Mouse (Mus musculus) testis, postnatal 14 days (tissue): ENCODE results near the gene Ptpra.
"Not testable (repeated sequence)": the region's sequence is repeated elsewhere in the genome, so short reads cannot be mapped to it uniquely, and the experiment has no call there.

Experiments
- DNase-seq: peaks from one replicate; pipeline ENCODE4 v3.0.0; 2021; ENCODE audit warnings: low spot score

The Ptpra gene

DNA sequence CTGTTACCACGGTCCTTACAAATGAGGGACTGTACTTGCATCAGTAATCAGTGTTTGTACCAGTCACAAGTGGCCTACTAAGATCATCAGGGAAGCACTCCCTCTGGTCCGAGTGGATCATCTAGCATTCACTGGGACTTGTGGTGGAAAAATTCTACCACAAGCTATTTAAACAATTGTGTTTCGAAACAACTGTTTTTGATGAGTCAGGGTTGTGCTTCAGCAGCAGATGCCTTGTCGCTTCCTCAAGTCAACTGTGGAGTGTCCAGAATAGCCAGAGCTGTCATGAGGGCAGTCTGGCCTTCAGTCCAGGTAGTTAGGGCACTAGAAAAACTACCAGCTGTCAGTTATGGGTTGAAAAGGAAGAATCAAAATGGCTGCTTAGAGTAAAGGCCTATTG, 38.5 kb downstream of the Ptpra start:
- DNase-seq, result no peak

- DNase-seq, result no peak
Measured at GRCm38 (mm10) chr2:130491162-130491561, 41.1 kb downstream of the Ptpra start.

GRCm38 (mm10) chr2:130491587-130491986, 41.5 kb downstream of the Ptpra start:
- no peak for DNase-seq

DNA sequence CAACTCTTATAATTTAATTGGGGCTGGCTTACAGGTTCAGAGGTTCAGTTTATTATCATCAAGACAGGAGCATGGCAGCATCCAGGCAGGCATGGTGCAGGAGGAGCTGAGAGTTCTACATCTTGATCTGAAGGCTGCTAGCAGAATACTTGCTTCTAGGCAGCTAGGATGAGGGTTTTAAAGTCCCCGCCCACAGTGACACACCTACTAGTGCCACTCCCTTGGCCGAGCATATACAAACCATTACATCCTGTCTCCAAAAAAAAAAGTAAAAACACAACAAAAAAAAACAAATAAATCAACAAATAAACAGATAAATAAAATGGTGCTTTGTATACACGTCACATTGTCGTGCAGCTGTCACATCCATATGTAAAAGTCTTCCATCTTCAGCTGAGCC, 45.0 kb downstream of the Ptpra start:
- not testable (repeated sequence) for DNase-seq

- DNase-seq, result no peak
Measured at GRCm38 (mm10) chr2:130496037-130496436, 46.0 kb downstream of the Ptpra start.

DNA sequence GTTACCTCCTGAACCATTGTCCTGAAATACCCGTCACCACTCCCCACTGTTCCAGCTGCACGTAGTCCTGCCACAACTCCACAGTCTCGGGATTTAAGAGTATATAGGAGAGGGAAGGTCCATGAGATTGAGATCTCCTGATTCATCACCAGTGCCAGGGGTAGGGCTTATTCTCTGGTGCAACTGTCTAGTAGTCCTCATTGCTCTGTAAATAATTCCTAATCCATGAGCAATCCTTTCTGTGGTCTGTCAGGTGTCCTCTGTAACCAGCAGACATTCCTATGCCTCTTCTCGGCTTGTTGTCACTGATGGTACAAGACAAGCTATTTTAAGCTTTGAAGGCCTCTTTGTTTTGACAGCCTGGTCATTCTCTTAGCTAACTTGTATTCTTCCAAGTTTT, 46.9 kb downstream of the Ptpra start:
- no peak for DNase-seq

DNA sequence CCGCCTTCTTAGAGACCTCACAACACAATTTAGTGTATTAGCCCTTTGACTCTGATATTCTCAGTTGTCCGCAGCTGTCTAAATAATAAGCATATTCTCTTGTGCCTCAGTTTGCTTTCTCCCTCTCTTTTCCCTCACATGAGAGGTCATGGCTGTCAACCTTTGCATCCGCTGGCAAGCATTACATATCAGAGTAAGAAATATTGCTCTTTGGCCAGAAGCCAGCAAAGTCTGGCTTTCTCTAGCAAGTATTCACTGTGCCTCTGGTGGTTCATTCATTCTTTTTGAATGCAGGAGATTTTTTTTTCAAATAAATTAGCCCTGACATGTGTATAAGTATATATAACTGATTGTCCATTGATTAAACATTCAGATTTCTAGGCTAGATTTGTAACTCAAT, 49.5 kb downstream of the Ptpra start:
- no peak for DNase-seq

- no peak for DNase-seq
Measured at GRCm38 (mm10) chr2:130501556-130501955, 51.5 kb downstream of the Ptpra start.

DNA sequence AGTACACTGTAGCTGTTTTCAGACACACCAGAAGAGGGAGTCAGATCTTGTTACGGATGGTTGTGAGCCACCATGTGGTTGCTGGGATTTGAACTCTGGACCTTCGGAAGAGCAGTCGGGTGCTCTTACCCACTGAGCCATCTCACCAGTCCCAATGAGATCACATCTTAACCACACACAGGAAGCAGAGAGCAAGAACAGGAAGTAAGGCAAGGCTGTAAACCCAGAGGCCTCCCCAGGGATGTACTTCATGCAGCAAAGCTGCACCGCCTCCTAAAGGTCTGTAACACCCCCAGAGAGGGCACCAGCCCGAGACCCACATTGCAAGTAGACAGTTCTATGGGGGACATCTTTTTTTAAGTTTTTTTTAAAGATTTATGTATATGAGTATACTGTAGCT, 61.5 kb downstream of the Ptpra start:
- not testable (repeated sequence) for DNase-seq

DNA sequence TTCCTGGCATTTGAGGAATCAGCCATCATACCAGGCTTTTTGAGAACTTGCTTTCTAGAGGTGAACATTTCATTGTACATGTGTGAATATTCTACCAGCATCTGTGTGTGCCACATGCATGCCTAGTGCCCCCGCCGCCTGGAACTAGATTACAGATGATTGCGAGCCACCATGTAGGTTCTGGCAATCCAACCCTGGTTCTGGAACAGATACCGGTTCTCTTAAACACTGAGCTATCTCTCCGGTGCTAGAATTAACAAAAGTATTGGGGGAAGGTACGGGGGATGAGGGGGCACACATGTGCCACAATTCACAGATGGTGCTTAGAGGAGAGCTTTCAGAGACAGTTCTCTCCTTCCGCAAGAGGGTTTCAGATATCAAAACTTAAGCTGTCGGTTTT, 63.8 kb downstream of the Ptpra start:
- no peak for DNase-seq

DNA sequence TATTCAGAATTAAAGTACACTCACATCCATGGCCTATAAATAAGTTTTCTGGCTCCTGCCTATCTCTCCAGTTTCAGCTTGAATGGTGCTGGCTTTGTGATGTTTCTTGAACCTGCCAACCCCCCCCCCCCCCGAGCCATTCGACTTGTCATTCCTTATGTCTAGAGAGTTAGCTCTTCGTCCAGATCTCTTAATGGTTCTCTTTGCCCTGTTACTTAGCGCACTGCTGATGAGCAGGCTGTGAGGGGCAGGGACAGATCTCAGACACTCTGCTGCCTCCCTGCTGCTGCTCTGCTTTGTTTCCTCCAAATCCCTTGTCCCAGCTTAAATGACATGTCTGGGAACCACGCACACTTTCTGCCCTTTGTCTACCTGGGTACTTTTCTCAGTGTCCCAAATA, 65.7 kb downstream of the Ptpra start:
- DNase-seq, result no peak

- DNase-seq, result no peak
Measured at GRCm38 (mm10) chr2:130521927-130522326, 71.8 kb downstream of the Ptpra start.

- not testable (repeated sequence) for DNase-seq
Measured at GRCm38 (mm10) chr2:130525480-130525879, 75.4 kb downstream of the Ptpra start.

DNA sequence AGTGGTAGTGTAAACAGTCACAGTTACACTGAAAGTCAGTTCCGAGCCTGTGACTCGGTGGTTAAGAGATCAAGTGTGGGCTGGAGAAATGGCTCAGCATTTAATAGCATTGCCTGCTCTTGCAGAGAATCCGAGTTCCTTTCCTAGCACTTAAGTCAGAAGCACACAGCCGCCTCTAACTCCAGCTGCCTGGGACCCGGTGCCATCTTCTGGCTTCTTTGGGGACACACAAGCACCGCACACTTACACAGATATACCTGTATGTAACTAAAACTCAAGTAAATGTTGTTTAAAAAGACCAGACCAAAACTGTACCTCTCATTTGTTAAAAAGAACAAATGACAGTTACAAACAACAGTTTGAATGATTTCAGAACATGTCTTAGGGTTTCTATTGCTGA, 78.4 kb downstream of the Ptpra start:
- no peak for DNase-seq

GRCm38 (mm10) chr2:130529290-130529689, 79.2 kb downstream of the Ptpra start:
- no peak for DNase-seq

DNA sequence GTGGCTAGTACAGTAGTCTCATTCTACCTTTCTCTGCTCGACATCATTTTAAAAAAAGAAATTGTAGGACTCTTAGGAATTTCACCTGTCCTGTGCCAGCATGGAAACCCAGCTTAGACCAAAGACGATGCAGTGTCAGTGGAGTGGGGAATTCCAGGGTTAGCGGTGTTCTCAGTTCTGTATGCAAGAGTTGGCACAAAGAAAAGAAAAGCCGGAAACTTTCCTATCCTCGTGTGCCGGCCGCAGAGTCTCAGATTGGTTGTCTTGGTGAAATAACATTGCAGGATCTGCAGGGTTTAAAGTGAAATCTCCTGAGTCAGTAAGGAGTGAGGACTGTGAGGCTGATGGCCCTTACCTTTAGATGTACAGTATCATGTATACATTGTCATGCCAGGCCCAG, 79.8 kb downstream of the Ptpra start:
- DNase-seq, result no peak

DNA sequence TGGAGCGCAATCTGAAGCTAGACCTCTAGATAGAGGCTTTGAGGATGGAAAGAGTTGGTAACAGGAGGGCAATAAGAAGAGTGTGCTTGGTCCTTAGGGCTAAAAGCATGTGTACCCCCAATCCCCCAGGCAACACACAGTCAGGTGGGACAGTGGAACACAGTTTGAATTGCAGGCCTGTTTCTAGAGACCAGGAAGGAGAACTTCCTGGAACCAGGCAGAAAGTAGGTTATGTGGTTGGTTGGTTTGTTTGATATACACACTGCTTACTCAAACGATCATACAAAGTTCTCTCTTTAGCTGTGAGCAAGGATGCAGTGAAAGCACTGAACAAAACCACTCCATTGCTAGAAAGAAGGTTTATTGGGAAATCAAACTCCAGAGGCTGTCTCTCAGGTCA, 82.1 kb downstream of the Ptpra start:
- DNase-seq, result no peak

DNA sequence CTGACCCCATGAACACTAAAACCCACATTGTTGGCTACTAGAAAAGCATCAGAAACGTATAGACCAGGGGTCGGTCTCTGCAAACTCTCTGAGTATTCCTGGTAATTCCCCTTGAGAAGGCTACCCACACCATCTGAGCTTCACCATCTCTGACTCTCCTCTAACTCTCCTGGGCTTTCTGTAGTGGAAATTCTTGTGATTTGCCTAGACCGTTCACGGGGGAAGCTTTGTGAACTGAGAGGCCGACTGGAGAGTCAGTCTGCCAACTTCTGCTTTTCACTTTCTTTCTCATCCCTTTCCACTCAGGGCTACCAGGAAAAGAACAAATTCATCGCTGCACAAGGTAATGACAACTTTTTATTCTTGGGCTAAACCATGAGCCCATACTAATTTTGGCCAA, 84.9 kb downstream of the Ptpra start:
- no peak for DNase-seq

GRCm38 (mm10) chr2:130536890-130537289, 86.8 kb downstream of the Ptpra start:
- DNase-seq, result no peak

- no peak for DNase-seq
Measured at GRCm38 (mm10) chr2:130538876-130539546, 88.9 kb downstream of the Ptpra start.

DNA sequence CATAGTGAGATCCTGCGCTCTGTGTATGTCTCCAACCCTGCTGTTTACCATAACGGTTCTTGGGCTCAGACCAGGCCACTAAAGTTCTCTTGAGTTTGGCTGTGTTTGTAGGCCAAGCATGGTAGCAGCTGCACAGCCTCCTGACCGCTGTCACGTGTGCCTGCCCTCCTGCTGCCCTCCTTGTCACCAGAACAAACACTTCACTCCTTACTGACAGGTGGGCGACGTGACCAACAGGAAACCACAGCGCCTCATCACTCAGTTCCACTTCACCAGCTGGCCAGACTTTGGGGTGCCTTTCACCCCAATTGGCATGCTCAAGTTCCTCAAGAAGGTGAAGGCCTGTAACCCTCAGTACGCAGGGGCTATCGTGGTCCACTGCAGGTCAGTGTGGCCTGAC, 90.2 kb downstream of the Ptpra start:
- no peak for DNase-seq

- no peak for DNase-seq
Measured at GRCm38 (mm10) chr2:130546957-130547356, 96.9 kb downstream of the Ptpra start.

DNA sequence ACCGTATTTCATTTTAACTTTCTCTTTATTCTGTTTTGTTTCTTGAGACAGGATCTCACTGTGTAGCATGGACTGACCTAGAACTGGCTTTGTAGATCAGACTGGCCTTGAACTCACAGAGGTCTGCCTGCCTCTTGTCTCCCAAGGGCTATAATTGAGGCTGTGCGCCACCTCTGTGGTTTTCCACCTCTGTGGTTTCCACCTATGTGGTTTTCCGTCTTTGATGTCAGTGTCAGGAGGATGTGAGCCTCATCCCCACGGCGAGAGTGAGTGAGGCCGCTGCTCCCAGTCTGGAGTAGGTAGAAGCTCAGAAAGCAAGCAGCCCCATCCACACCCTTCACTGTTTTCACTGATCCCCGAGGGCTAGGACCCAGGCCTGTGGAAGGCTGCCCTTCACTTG, 104.8 kb downstream of the Ptpra start:
- DNase-seq, result no peak

- DNase-seq, result no peak
Measured at GRCm38 (mm10) chr2:130556292-130556691, 106.2 kb downstream of the Ptpra start.

- no peak for DNase-seq
Measured at GRCm38 (mm10) chr2:130557462-130557861, 107.4 kb downstream of the Ptpra start.
